Mouse (Mus musculus): ENCODE measurements at regions not wholly inside any gene's neighbourhood (a gene's known extent, or its start where the extent isn't known, plus 50 kb on each side); places are given as distances from the start of the nearest gene placed in this dataset.

GRCm38 (mm10) chr6:99936716-99937115 lies 210.5 kb upstream of the Prok2 start:
- DNase-seq (ENCODE audit: low spot score): no peak

GRCm38 (mm10) chr6:99935373-99935772 lies 209.2 kb upstream of the Prok2 start:
- DNase-seq (ENCODE audit: low spot score): no peak

- no peak for DNase-seq (ENCODE audit: low spot score)
Observed at GRCm38 (mm10) chr6:99934394-99934793, 208.2 kb upstream of the Prok2 start.

GRCm38 (mm10) chr6:99933404-99933803 lies 207.2 kb upstream of the Prok2 start:
- no peak for DNase-seq (ENCODE audit: low spot score)

- DNase-seq (ENCODE audit: low spot score): no peak
Observed at GRCm38 (mm10) chr6:99932923-99933322, 206.7 kb upstream of the Prok2 start.

- no peak for DNase-seq (ENCODE audit: low spot score)
Observed at GRCm38 (mm10) chr6:99932405-99932804, 206.2 kb upstream of the Prok2 start.

- no peak for DNase-seq (ENCODE audit: low spot score)
Observed at GRCm38 (mm10) chr6:99931588-99931987, 205.4 kb upstream of the Prok2 start.

- no peak for DNase-seq (ENCODE audit: low spot score)
Observed at GRCm38 (mm10) chr6:99930316-99930715, 204.1 kb upstream of the Prok2 start.

GRCm38 (mm10) chr6:99927933-99928555 lies 201.9 kb upstream of the Prok2 start:
- DNase-seq (ENCODE audit: low spot score): no peak

GRCm38 (mm10) chr6:99924181-99924580 lies 198.0 kb upstream of the Prok2 start:
- DNase-seq (ENCODE audit: low spot score): no peak

- DNase-seq (ENCODE audit: low spot score): no peak
Observed at GRCm38 (mm10) chr6:99921966-99922365, 195.8 kb upstream of the Prok2 start.

- DNase-seq (ENCODE audit: low spot score): no peak
Observed at GRCm38 (mm10) chr6:99919816-99920562, 193.8 kb upstream of the Prok2 start.

- DNase-seq (ENCODE audit: low spot score): no peak
Observed at GRCm38 (mm10) chr6:99918351-99918750, 192.2 kb upstream of the Prok2 start.

GRCm38 (mm10) chr6:99909921-99910320 lies 183.7 kb upstream of the Prok2 start:
- no peak for DNase-seq (ENCODE audit: low spot score)

GRCm38 (mm10) chr6:99909459-99909858 lies 183.3 kb upstream of the Prok2 start:
- DNase-seq (ENCODE audit: low spot score): no peak

- DNase-seq (ENCODE audit: low spot score): no peak
Observed at GRCm38 (mm10) chr6:99908066-99908465, 181.9 kb upstream of the Prok2 start.

- DNase-seq (ENCODE audit: low spot score): no peak
Observed at GRCm38 (mm10) chr6:99905194-99905593, 179.0 kb upstream of the Prok2 start.

GRCm38 (mm10) chr6:99904607-99905006 lies 178.4 kb upstream of the Prok2 start:
- DNase-seq (ENCODE audit: low spot score): no peak

GRCm38 (mm10) chr6:99904044-99904443 lies 177.9 kb upstream of the Prok2 start:
- DNase-seq (ENCODE audit: low spot score): peak; percentile 62

GRCm38 (mm10) chr6:99901564-99901963 lies 175.4 kb upstream of the Prok2 start:
- DNase-seq (ENCODE audit: low spot score): no peak

- DNase-seq (ENCODE audit: low spot score): no peak
Observed at GRCm38 (mm10) chr6:99901146-99901545, 175.0 kb upstream of the Prok2 start.

GRCm38 (mm10) chr6:99899704-99900103 lies 173.5 kb upstream of the Prok2 start:
- DNase-seq (ENCODE audit: low spot score): no peak

- no peak for DNase-seq (ENCODE audit: low spot score)
Observed at GRCm38 (mm10) chr6:99898077-99898476, 171.9 kb upstream of the Prok2 start.

GRCm38 (mm10) chr6:99895558-99895957 lies 169.4 kb upstream of the Prok2 start:
- DNase-seq (ENCODE audit: low spot score): no peak
